Mouse (Mus musculus) central nervous system, embryonic 14 days (tissue): ENCODE measurements around the gene Tmtc4. TPM values are rescaled to one million over a fixed set of nuclear protein-coding genes. Genes with fewer than 3 reads are reported as not detected.

ENCODE experiments used
- polyA plus RNA-seq: library from polyadenylated mRNA; depleted of rRNA; stranded (reverse); fragments of >200 nt; gene quantifications from 2 replicates; pipeline ENCODE4 v1.2.3, GENCODE M21; 2012; rRNA removed

Gene Tmtc4
- polyA plus RNA-seq = 29.0 and 32.0 TPM in 2 replicates

DNA sequence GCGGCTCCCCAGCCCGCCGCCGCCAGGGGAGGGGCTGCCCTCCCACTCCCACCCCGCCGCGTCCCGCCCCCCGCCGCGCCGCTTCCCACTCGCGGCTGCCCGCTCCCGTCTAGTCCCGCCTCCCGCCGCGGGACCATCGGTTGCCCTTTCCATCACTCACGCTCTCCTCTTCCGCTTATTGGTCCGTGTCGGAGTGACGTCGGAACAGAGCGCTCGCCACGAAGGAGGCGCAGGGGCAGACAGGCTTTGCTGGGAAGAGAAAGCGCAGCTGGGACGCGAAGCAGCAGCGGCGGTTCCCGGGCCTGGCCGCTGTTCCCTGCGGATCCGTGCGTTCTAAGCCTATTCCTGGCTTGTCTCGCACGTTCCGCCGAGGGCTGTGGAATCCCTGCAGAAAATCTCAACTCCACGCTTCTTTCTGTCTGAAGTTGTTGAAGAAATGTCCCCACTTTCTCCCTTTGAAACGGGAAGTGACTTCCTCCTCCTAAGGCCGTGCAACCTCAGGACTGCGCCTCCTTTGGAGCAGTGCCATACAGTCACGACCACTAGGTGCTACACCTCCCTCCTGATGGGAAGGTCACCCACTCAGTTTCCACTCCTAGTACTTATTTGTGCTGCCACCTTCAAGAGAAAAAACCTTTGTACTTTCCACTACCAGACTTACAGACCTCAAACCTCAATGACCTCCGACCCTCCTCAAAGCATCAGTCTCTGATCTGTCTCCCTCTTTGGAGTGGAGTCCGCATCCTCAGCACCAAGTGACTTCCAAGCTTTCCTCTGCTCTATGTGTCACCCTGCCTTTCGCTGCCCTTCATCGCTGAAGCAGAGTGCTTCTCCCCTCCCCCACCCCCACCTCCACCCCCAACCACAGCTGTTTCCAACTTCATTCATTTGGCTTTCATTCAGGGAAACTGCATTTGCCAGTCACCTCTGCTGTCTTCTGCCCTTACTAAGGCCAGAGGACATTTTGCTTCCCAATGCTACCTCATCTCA is at the start of gene Tmtc4:
Gene Tmtc4, minus strand, starts transcription at position 810 of the 990 bp plus-strand sequence.

DNA sequence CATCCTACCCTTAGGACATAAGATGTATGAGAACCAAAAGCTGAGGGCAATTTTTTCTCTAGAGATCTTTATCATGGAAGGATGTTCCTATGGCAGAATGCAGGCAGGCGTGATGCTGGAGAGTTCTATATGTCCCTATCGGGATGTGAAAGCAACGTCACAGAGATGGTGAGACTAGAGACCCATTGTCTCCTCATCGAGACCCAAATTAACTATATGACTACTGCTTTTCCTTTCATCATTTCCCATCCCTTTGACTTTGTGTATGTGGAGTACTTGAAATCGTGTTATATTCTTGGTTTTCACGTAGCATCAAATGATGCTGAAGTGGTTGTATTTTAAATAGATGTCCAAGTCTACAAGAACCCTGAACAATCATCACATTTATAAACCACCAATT is 70.2 kb downstream of the Tmtc4 start, which contains the start of gene Ggact:
Gene Ggact, minus strand, starts transcription at position 101 of the 400 bp plus-strand sequence.

Other genes with a start within 250 kb of the Tmtc4 start
- 7.6 and 10.9 TPM in 2 replicates for gene Ggact, start 70.3 kb downstream of the Tmtc4 start, polyA plus RNA-seq